Mouse (Mus musculus) limb, embryonic 14.5 days (tissue): Measurements from ENCODE around the gene Ero1l. TPM values are rescaled to one million over a fixed set of nuclear protein-coding genes. Genes with fewer than 3 reads are reported as not detected.

Experiments used
- ATAC-seq: fragments of 200-750 bp; cut with Nextera tagmentation; 2 replicates; pipeline ENCODE4 v1.8.0; 2017; ENCODE audit warnings: low read depth, moderate number of reproducible peaks, moderate TSS enrichment; ENCODE audit not compliant: low FRiP score
- DNase-seq: peaks from one replicate; pipeline ENCODE4 v3.0.0-alpha.2; 2015; ENCODE audit warnings: low spot score
- H3K27ac ChIP-seq: fragments of 300-500 bp; sonication (generic); replicated peaks from 2 replicates; pipeline ENCODE4 v1.5.1; 2014; ENCODE audit warnings: low read depth, mild to moderate bottlenecking, low read length, moderate library complexity, mixed read lengths
- H3K27me3 ChIP-seq: fragments of 300-500 bp; sonication (generic); 2 replicates; pipeline ENCODE4 v1.6.1; 2014; ENCODE audit warnings: low read length, mixed read lengths; ENCODE audit not compliant: control insufficient read depth, insufficient read depth
- H3K36me3 ChIP-seq: fragments of 300-500 bp; sonication (generic); 2 replicates; pipeline ENCODE4 v1.6.1; 2014; ENCODE audit warnings: mild to moderate bottlenecking, low read length, moderate library complexity, mixed read lengths; ENCODE audit not compliant: control insufficient read depth, insufficient read depth
- H3K4me1 ChIP-seq: fragments of 300-500 bp; sonication (generic); 2 replicates; pipeline ENCODE4 v1.6.1; 2014; ENCODE audit warnings: antibody characterized with exemption, low read length, mixed read lengths; ENCODE audit not compliant: control insufficient read depth, insufficient read depth
- H3K4me2 ChIP-seq: fragments of 300-500 bp; sonication (generic); replicated peaks from 2 replicates; pipeline ENCODE4 v1.6.1; 2014; ENCODE audit warnings: low read depth, mild to moderate bottlenecking, low read length, moderate library complexity; ENCODE audit not compliant: severe bottlenecking
- H3K4me3 ChIP-seq: fragments of 300-500 bp; sonication (generic); replicated peaks from 2 replicates; pipeline ENCODE4 v1.5.1; 2014; ENCODE audit warnings: low read length
- H3K9ac ChIP-seq: fragments of 300-500 bp; sonication (generic); 2 replicates; pipeline ENCODE4 v1.6.1; 2014; ENCODE audit warnings: mild to moderate bottlenecking, low read depth, low read length, moderate library complexity; ENCODE audit not compliant: severe bottlenecking
- H3K9me3 ChIP-seq: fragments of 300-500 bp; sonication (generic); 2 replicates; pipeline ENCODE4 v1.6.1; 2016; ENCODE audit warnings: low read length; ENCODE audit not compliant: control insufficient read depth
- POLR2A ChIP-seq: fragments of 200-500 bp; IDR thresholded peaks from 2 replicates; pipeline ENCODE4 v1.8.0; 2012; ENCODE audit warnings: inconsistent platforms, mild to moderate bottlenecking, moderate library complexity, borderline replicate concordance; ENCODE audit not compliant: insufficient read depth, insufficient read length; ENCODE audit errors: extremely low read depth
- WGBS: fragments of 180-500 bp; shearing (Covaris S2); extraction: QIAGEN DNeasy Blood & Tissue Kit; methylation state at CpG from one replicate; pipeline ENCODE4 v1.1.7; 2014; 5-methylcytosine and 5-hydroxymethylcytosine counted together
- polyA plus RNA-seq, 2 experiments: library from polyadenylated mRNA; depleted of rRNA in 1 of 2; stranded (reverse) in 1 of 2; unstranded in 1 of 2; fragments of >200 nt; fragmentation: Nextera tagmentation in 1 of 2; extraction: Ambion mirVana in 1 of 2; gene quantifications; 2 replicates each; pipeline versions ENCODE4 v1.2.1 to v1.2.3; 2012 to 2014

The Ero1l gene
- 21.6 and 24.5 TPM in 2 replicates for polyA plus RNA-seq (2012; rRNA removed)
- polyA plus RNA-seq (2014; fragmentation: Nextera tagmentation; extraction: Ambion mirVana) = 28.0 and 30.5 TPM in 2 replicates

DNA sequence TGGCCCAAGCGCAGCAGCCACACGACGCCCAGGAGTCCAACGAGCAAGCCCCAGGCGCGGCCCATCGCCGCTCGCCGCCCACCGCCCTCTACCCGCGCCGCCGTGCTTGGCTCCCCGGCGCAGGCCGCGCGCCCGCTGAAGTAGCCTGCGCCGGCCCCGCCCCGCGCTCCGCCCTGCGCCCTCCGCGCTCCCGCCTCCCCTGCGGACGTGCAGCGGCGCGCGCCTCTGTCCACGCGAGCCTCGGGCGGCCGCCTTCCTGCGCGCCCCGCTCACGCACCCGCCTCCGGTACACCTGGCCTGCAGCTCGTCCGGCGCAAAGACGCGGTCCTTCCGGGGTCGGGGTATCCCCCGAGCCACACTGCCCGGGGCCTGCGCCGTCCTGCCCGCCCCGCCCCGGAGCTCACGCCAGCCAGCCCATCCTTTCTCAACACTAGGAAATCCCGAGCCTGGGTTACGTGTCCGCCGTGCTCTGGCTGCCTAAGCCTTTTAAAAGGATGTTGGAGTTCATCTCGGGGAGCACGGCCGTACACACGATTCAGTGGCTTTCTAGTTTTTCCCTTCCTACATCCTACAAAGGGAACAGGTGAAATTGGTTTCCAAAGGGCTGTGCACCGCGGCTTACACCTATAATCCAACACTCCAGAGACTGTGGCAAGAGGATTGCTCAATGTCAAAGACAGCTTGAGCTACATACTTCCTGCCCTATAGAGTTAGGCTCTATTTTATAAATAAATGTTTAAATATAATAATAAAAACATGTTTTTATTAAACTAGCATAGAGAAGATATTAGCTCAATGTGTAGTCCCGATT lies at the start of gene Ero1l:
Gene Ero1l (minus strand): TSS at position 346 of the 811 bp plus-strand sequence.
- peak; percentile 97 for ATAC-seq
- peak within 1 kb of the TSS; percentile 83 for H3K4me3 ChIP-seq
- 3% methylated on average over 38 of the region's 74 CpGs for WGBS

DNA sequence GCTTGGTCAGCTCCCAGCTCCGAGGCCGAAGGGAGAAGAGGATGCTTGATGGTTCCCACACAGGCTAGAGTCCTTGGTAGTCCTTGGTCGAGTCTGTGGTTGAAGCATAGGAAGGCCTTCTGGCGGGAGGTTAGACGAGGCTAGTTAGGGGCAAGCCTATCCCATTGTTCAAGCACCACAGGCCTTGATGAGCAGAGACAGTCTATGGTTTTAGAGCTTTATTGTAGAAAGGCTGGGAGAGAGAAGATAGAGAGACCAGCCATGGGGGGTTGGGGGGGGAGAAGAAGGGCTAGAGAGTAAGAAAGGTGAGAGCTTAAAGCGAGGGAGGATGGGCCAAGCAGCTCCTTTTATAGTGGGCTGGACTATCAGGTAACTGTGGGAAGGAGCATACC lies 46.6 kb upstream of the Ero1l start:
- no peak overlapping the region for H3K27ac ChIP-seq
- ATAC-seq = no peak
- WGBS = 89% methylated on average over 6 of the region's 6 CpGs

More for the DNA sequence above, at the start of gene Ero1l:
- TF ChIP-seq POLR2A = peak; percentile 73; the same call in 1 of the 2 replicates
- H3K27me3 ChIP-seq = no peaks in the 10 kb centered on the region
- H3K9ac ChIP-seq = peak within 1 kb of the TSS; percentile 91
- H3K9me3 ChIP-seq = no peaks in the 10 kb centered on the region
- peaks cover 6% of the 10 kb centered on the region; the same call in 1 of the 2 replicates for H3K4me1 ChIP-seq
- peak within 1 kb of the TSS; percentile 67 for H3K4me2 ChIP-seq
- peak within 1 kb of the TSS; percentile 83 for H3K27ac ChIP-seq
- no peaks in the 10 kb centered on the region for H3K36me3 ChIP-seq
- peak; percentile 73 for DNase-seq

DNA sequence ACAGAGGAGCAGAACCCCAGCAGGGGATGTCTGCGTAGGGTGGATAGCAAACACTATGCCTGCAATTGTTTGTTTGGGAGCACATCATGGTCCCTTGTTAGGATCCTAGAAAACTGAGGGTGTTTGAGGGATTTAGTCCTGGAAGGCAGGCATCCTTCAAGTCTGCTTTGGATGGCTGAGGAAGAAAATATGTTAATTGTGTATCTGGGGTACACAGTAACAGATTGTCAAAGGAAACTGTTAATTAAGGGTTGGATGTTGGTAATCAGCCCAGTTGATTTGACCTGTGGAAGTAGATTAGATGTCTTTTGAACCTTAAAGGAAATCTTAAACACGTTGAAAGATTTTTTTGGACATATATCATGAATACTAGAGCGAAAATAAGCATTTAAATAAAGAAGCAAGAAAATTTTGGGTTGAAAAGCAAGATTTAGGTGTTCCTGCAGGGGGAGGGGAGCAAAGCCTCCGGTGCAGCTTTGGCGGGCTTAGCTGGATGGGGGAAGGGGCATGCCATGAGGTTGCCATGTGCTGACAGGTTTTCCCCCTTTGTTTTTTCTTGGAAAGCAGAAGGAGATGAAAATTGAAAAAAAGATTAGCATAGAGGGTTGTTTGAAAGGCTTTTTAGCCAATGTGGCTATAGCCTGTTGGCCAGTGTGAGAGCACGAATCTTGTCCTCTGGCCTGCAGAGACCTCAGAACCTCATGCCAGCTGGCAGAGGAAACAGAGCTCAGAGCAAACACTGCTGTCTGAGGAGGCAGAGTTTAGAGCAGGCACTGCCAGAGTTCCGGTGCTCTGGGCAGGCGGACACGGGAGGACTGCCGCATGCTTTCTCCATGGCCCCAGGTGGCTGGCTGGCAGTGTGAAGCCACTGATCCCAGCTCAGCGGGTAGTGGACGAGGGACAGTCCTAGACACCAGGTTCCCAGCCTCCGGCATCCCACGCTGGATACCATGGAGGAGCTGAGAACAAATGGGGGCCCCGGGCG lies 45.9 kb upstream of the Ero1l start:
- TF ChIP-seq POLR2A = no peak
- DNase-seq = no peak

More for the DNA sequence above, 46.6 kb upstream of the Ero1l start:
- H3K9ac ChIP-seq = no peak overlapping the region
- no peak for TF ChIP-seq POLR2A
- no peaks in the 10 kb centered on the region for H3K4me1 ChIP-seq
- H3K4me2 ChIP-seq = no peak overlapping the region
- DNase-seq = no peak
- H3K36me3 ChIP-seq = peaks cover 26% of the 10 kb centered on the region
- no peak overlapping the region for H3K4me3 ChIP-seq
- H3K9me3 ChIP-seq = no peaks in the 10 kb centered on the region
- H3K27me3 ChIP-seq = no peaks in the 10 kb centered on the region

DNA sequence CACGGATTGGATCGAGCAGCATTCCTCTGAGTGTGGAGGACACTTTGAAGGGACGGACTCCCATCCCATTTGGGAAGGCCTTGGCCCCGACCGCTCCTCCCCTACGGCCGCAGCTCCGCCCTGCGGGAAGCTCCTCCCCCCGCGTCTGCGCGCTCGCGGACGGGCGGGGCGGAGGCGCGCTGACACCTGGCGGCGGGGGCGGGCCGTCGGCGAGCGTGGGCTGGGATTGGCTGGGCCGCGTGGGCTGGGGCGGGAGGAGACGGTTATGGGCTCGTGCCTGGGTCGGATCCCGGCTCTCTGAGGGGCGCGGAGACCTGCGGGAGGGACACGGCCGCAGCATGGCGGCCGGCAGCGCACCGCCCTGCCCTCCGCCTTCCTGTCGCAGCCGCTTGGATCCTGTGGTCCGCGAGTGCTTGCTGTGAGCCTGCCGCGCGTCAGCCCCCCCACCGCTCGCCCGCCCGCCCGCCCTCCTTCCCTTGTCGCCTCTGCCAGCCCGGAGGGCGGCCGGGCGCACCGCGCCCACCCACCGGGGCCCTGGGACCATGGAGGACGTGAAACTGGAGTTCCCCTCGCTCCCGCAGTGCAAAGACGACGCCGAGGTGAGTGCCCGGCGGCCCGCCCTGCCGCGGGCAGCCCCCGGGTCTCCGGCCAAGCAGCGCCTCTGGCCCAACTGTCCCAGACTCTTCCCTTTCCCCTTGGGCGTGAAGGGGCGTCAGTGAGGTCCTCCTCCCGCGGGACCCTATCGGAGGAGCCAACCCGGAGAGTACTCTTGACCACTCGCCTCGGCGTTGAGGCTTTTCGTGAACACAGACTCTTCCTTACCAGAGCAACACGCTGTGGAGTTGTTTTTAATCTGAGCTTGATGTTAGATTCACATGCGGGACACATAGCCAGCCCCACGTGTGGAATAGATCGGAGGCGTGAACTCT lies 32.6 kb upstream of the Ero1l start, which contains the start of gene Styx:
Gene Styx (plus strand): TSS at position 163 of the 929 bp plus-strand sequence.
- Histone ChIP-seq H3K27me3 (no peaks in the 10 kb centered on the region), H3K9ac (peak within 1 kb of the TSS; percentile 76), H3K27ac (peak within 1 kb of the TSS; percentile 65), H3K4me1 (peaks cover 6% of the 10 kb centered on the region), H3K4me3 (peak within 1 kb of the TSS; percentile 80), H3K4me2 (peak within 1 kb of the TSS; percentile 60), H3K9me3 (no peaks in the 10 kb centered on the region), H3K36me3 (peaks cover 34% of the 10 kb centered on the region)
- DNase-seq (peak; percentile 86), ATAC-seq (peak; percentile 94)
- 0 out of 2 replicates have a peak, but pooled peaks have one; percentile 74 for TF ChIP-seq POLR2A
- under 1% methylated on average over 44 of the region's 93 CpGs for WGBS

More for the DNA sequence above, 45.9 kb upstream of the Ero1l start:
- H3K4me1 ChIP-seq = no peaks in the 10 kb centered on the region
- H3K27ac ChIP-seq = no peak overlapping the region
- no peak overlapping the region for H3K4me2 ChIP-seq
- peaks cover 19% of the 10 kb centered on the region for H3K36me3 ChIP-seq
- no peak overlapping the region for H3K4me3 ChIP-seq
- 84% methylated on average over 16 of the region's 16 CpGs for WGBS
- H3K9me3 ChIP-seq = no peaks in the 10 kb centered on the region
- ATAC-seq = no peak
- no peak overlapping the region for H3K9ac ChIP-seq
- H3K27me3 ChIP-seq = no peaks in the 10 kb centered on the region
